Mouse (Mus musculus) limb, embryonic 15.5 days (tissue): Measurements from ENCODE around the gene Gm13103. TPM values are rescaled to one million over a fixed set of nuclear protein-coding genes. Genes with fewer than 3 reads are reported as not detected.
"Not testable (repeated sequence)": the region's sequence is repeated elsewhere in the genome, so short reads cannot be mapped to it uniquely, and the experiment has no call there.

Experiments
- ATAC-seq: fragments of 200-750 bp; cut with Nextera tagmentation; 2 replicates; pipeline ENCODE4 v1.8.0; 2017; ENCODE audit warnings: low read depth, moderate TSS enrichment; ENCODE audit not compliant: insufficient number of reproducible peaks, low FRiP score, low TSS enrichment
- H3K27ac ChIP-seq: fragments of 300-500 bp; sonication (generic); 2 replicates; pipeline ENCODE4 v1.5.1; 2015; ENCODE audit warnings: moderate library complexity, mild to moderate bottlenecking, inconsistent platforms
- H3K27me3 ChIP-seq: fragments of 300-500 bp; sonication (generic); 2 replicates; pipeline ENCODE4 v1.6.1; 2015; ENCODE audit warnings: inconsistent platforms
- H3K36me3 ChIP-seq: fragments of 300-500 bp; sonication (generic); 2 replicates; pipeline ENCODE4 v1.6.1; 2015; ENCODE audit warnings: inconsistent platforms
- H3K4me1 ChIP-seq: fragments of 300-500 bp; sonication (generic); 2 replicates; pipeline ENCODE4 v1.6.1; 2015; ENCODE audit warnings: inconsistent platforms
- H3K4me2 ChIP-seq: fragments of 300-500 bp; sonication (generic); 2 replicates; pipeline ENCODE4 v1.6.1; 2015; ENCODE audit warnings: mild to moderate bottlenecking, inconsistent platforms
- H3K4me3 ChIP-seq: fragments of 300-500 bp; sonication (generic); 2 replicates; pipeline ENCODE4 v1.5.1; 2015; ENCODE audit warnings: mild to moderate bottlenecking, inconsistent platforms
- H3K9ac ChIP-seq: fragments of 300-500 bp; sonication (generic); 2 replicates; pipeline ENCODE4 v1.6.1; 2015; ENCODE audit warnings: inconsistent platforms
- H3K9me3 ChIP-seq: fragments of 300-500 bp; sonication (generic); 2 replicates; pipeline ENCODE4 v1.6.1; 2016; ENCODE audit warnings: inconsistent platforms
- WGBS: fragments of 180-500 bp; shearing (Covaris S2); methylation state at CpG from one replicate; pipeline ENCODE4 v1.1.7; 2015; 5-methylcytosine and 5-hydroxymethylcytosine counted together
- polyA plus RNA-seq: library from polyadenylated mRNA; unstranded; fragments of >200 nt; fragmentation: Nextera tagmentation; extraction: Ambion mirVana; gene quantifications from 2 replicates; pipeline ENCODE4 v1.2.1, GENCODE M21; 2015

Gene Gm13103
- not detected in 2 replicates for polyA plus RNA-seq

DNA sequence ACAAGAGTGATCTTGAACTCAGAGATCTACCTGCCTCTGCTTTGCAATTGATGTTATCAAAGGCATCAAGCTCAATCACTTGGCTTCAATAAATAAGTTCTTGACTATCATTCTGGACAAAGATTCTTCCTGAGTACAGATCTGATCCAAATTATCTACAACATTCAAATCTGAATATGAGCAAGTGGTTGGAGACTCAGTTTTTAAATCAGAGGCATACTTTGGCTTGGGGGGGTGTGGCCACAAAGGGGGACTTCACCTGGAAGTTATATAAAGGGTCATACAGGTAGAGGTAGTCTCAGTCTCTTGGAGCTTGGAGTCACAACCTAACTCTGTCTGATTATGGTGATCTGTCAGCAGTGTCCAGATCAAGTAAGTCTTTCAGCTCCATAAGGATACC, at the start of gene Gm13103:
Gene Gm13103, plus strand, starts transcription at position 301 of the 400 bp plus-strand sequence.
- not testable (repeated sequence) for H3K4me1 ChIP-seq, H3K27ac ChIP-seq, ATAC-seq, H3K36me3 ChIP-seq, H3K9me3 ChIP-seq, H3K4me2 ChIP-seq, H3K9ac ChIP-seq, H3K27me3 ChIP-seq, H3K4me3 ChIP-seq

GRCm38 (mm10) chr4:143815993-143816392, 30.3 kb upstream of the Gm13103 start, which contains the start of gene Gm13084:
Gene Gm13084 (minus strand): TSS chr4:143816093.
- Histone ChIP-seq H3K4me1 (no peaks in the 10 kb centered on the region), H3K9me3 (no peaks in the 10 kb centered on the region), H3K4me3 (no peak within 1 kb of the TSS), H3K4me2 (no peak within 1 kb of the TSS), H3K27ac (no peak within 1 kb of the TSS), H3K9ac (no peak within 1 kb of the TSS), H3K36me3 (no peaks in the 10 kb centered on the region), H3K27me3 (no peaks in the 10 kb centered on the region)
- 93% methylated on average over 2 of the region's 2 CpGs for WGBS
- ATAC-seq = no peak

DNA sequence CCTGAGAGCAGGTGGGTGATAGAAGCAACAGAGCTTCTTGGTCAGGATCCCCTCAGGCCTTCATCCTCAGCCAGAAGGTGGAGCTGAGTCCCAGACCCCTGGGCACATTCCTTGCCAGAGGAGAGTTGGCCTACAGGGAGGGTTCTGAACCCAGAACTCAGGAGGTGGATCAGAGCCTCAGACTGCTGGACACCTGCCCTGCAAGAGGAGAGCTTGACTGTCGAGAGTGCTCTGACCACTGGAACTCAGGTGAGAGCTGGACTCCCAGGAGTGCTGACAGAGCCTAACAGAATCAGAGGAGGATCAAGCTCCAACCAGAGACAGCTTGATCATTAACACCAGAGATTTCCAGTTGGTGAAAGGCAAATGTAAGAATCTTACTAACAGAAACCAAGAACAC, 36.1 kb downstream of the Gm13103 start:
- H3K36me3 ChIP-seq, H3K4me1 ChIP-seq, ATAC-seq, H3K27me3 ChIP-seq, H3K27ac ChIP-seq, H3K4me3 ChIP-seq, H3K4me2 ChIP-seq, H3K9ac ChIP-seq, H3K9me3 ChIP-seq: not testable (repeated sequence)
- 76% methylated on average over 1 of the region's 1 CpGs for WGBS

GRCm38 (mm10) chr4:143894406-143894805, 48.1 kb downstream of the Gm13103 start:
- H3K4me2 ChIP-seq, ATAC-seq, H3K9me3 ChIP-seq, H3K4me3 ChIP-seq, H3K27me3 ChIP-seq, H3K36me3 ChIP-seq, H3K27ac ChIP-seq, H3K4me1 ChIP-seq, H3K9ac ChIP-seq: not testable (repeated sequence)
- WGBS = 87% methylated on average over 3 of the region's 3 CpGs

- not testable (repeated sequence) for H3K27me3 ChIP-seq, H3K4me2 ChIP-seq, H3K27ac ChIP-seq, ATAC-seq, H3K9me3 ChIP-seq, H3K9ac ChIP-seq, H3K36me3 ChIP-seq, H3K4me3 ChIP-seq, H3K4me1 ChIP-seq
- 87% methylated on average over 1 of the region's 1 CpGs for WGBS
These were observed 54.0 kb downstream of the Gm13103 start, which contains the start of gene Pramef6 for GRCm38 (mm10) chr4:143900280-143900679. Gene Pramef6 (minus strand): TSS chr4:143900380.

Other genes with a start within 250 kb of the Gm13103 start
- not detected in 2 replicates for gene Gm13083, start 231.5 kb upstream of the Gm13103 start, polyA plus RNA-seq
- not detected in 2 replicates for gene Gm13088, start 189.3 kb upstream of the Gm13103 start, polyA plus RNA-seq
- not detected in 2 replicates for gene Gm13089, start 143.8 kb upstream of the Gm13103 start, polyA plus RNA-seq
- not detected in 2 replicates for gene Gm13078, start 127.0 kb upstream of the Gm13103 start, polyA plus RNA-seq
- gene Gm13023, start 57.1 kb upstream of the Gm13103 start, polyA plus RNA-seq = not detected in 2 replicates
- not detected in 2 replicates for gene Gm13084, start 30.4 kb upstream of the Gm13103 start, polyA plus RNA-seq
- gene Pramef6, start 53.9 kb downstream of the Gm13103 start, polyA plus RNA-seq = not detected in 2 replicates
- gene Pramef25, start 104.5 kb downstream of the Gm13103 start, polyA plus RNA-seq = not detected in 2 replicates
- not detected in 2 replicates for gene Gm13101, start 120.5 kb downstream of the Gm13103 start, polyA plus RNA-seq
- gene Pramef17, start 147.9 kb downstream of the Gm13103 start, polyA plus RNA-seq = not detected in 2 replicates
- not detected in 2 replicates for gene Pramel4, start 212.6 kb downstream of the Gm13103 start, polyA plus RNA-seq